16 mouse cellular contexts compared by ENCODE assay signal in the genomic region with DNA sequence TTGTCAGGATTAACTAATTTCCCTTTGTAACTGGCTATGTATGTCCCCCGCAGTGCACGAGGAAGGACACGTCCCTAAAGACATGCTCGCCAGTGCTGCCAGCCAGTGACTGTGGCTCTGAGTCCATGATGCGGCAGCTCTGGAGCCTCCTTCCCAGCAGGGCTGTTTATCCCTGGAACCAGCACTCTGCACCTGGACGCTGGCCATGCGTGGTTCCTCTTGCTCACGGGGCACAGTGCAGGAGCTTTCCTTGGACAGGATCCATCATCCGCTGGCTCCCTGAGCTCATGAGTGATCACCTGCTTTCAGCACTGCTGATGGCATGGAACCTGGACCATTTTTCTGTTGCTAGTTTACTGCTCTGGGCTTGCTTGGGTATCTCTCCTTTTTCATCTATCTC. TPM values are rescaled to one million over a fixed set of nuclear protein-coding genes. Genes with fewer than 3 reads are reported as not detected.
DNase-seq lines count a peak whose midpoint lies in the region; ATAC-seq and TF ChIP-seq lines count a peak whose summit lies in the region.
"Had no signal": no experiment of that assay in that cellular context is flagged by ENCODE, and none has a peak within 500 bp of the region (broad histone marks: within the 10 kb centered on the region; RNA-seq: fewer than 3 reads in every experiment).

No protein-coding gene starts in this region.

- ATAC-seq in hindbrain, postnatal 0 days = 0 out of 2 replicates have a peak, but pooled peaks have one; percentile 32
- no peak for ATAC-seq in megakaryocyte, adult 5-6 weeks (ENCODE audit: poor library complexity, severe bottlenecking)
- ATAC-seq: activated CD4-positive, CD25-positive, alpha-beta regulatory T cell, adult 4 months had no signal

- peaks cover 3% of the 10 kb centered on the region; the same call in 1 of the 2 replicates for H3K4me1 ChIP-seq in hindbrain, postnatal 0 days (ENCODE audit: insufficient read depth, low read length)

- no peak overlapping the region for H3K4me2 ChIP-seq in hindbrain, postnatal 0 days (ENCODE audit: low read depth, low read length)

- no peak overlapping the region for H3K4me3 ChIP-seq in hindbrain, postnatal 0 days (ENCODE audit: low read length)

- intact Hi-C loops in heart, postnatal 14 days (cut with DNase I) = no loop called here

- no peaks in the 10 kb centered on the region for H3K36me3 ChIP-seq in hindbrain, postnatal 0 days (ENCODE audit: insufficient read depth, low read length)
- H3K36me3 ChIP-seq: G1E had no signal

- H3K9me3 ChIP-seq in hindbrain, postnatal 0 days (ENCODE audit: low read length) = no peaks in the 10 kb centered on the region

- no peak overlapping the region for H3K9ac ChIP-seq in hindbrain, postnatal 0 days (replicated peaks; ENCODE audit: low read length)

- TF ChIP-seq CTCF in hindbrain, postnatal 0 days (IDR thresholded peaks at IDR 0.05; ENCODE audit: low read depth) = no peak

- DNase-seq in heart, adult 18-20 months = peak; percentile 5 to 14
- DNase-seq in heart, postnatal 14 days = no peak
- peak; percentile 31 to 32 for DNase-seq in layer of hippocampus, postnatal 10 days (ENCODE audit: low spot score in 2 of 2)
- no peak for DNase-seq in layer of hippocampus, adult 11-12 months (ENCODE audit: low spot score)
- peak; percentile 91 for DNase-seq in cerebellum, adult 11 months
- DNase-seq in hindbrain, postnatal 0 days (ENCODE audit: low spot score) = peak; percentile 62
- no peak for DNase-seq in urinary bladder, postnatal 4 days (ENCODE audit: low spot score in 2 of 2)
- DNase-seq: gastrocnemius, postnatal 36 days; lung, postnatal 4 days; thymus, adult 18-20 months had no signal

- 33% methylated on average over 9 of the region's 9 CpGs for WGBS in hindbrain, postnatal 0 days

- no peaks in the 10 kb centered on the region for H3K27me3 ChIP-seq in hindbrain, postnatal 0 days (ENCODE audit: insufficient read depth, low read length)

- peak overlapping the region; percentile 1; the same call in 1 of the 2 replicates for H3K27ac ChIP-seq in hindbrain, postnatal 0 days

RNA-seq across cellular contexts. Expression of gene Kcnj6, which starts 10.8 kb away (rescaled TPM):
- total RNA-seq in heart, adult 18-20 months (2021) = not detected
- not detected for total RNA-seq in heart, postnatal 14 days (2021)
- total RNA-seq in layer of hippocampus, postnatal 10 days (2021) = 10 to 100 TPM; 60.7 TPM
- 13.9 and 18.3 TPM in 2 replicates for total RNA-seq in hindbrain, postnatal 0 days (2014; rRNA removed)
- polyA plus RNA-seq in hindbrain, postnatal 0 days (2015; fragmentation: Nextera tagmentation; extraction: Ambion mirVana) = 4.3 and 5.9 TPM in 2 replicates
- total RNA-seq in megakaryocyte, adult 5-6 weeks (2015) = not detected in 2 replicates
- total RNA-seq in megakaryocyte, adult 5-6 weeks (2017) = not detected in 2 replicates
- total RNA-seq: gastrocnemius, postnatal 36 days; heart, postnatal 10 days had no signal
- polyA plus RNA-seq: activated CD4-positive, CD25-positive, alpha-beta regulatory T cell, adult 4 months; G1E; large intestine, adult 2 months; liver, embryonic 16.5 days had no signal

Comparison
In these comparisons a context has a peak if more than half of its experiments do, and no peak if none do; other contexts are left out.
1. DNase-seq: peak in heart, adult 18-20 months (2 of 2), layer of hippocampus, postnatal 10 days (2 of 2), cerebellum, adult 11 months (single experiment) and hindbrain, postnatal 0 days (single experiment); none in heart, postnatal 14 days (0 of 2), layer of hippocampus, adult 11-12 months (single experiment) and urinary bladder, postnatal 4 days (0 of 2).
2. RNA of gene Kcnj6, which starts 10.8 kb away (total RNA-seq): 60.7 TPM in layer of hippocampus, postnatal 10 days and 13.9 to 18.3 TPM in hindbrain, postnatal 0 days; not detected in heart, adult 18-20 months, not detected in heart, postnatal 14 days and not detected in megakaryocyte, adult 5-6 weeks; every median in the first group is over 10 times any median in the second.